Mouse (Mus musculus): ENCODE data around the gene Cct6b.
"Not testable (repeated sequence)": the region's sequence is repeated elsewhere in the genome, so short reads cannot be mapped to it uniquely, and the experiment has no call there.

Cct6b gene

GRCm38 (mm10) chr11:82699865-82700410 is 64.2 kb downstream of the Cct6b start:
- no peak for DNase-seq (ENCODE audit: low spot score in 2 of 2)

- no peak for DNase-seq (ENCODE audit: low spot score in 2 of 2)
These were observed 68.2 kb downstream of the Cct6b start for GRCm38 (mm10) chr11:82695930-82696329.

GRCm38 (mm10) chr11:82694947-82695346 is 69.2 kb downstream of the Cct6b start:
- not testable (repeated sequence) for DNase-seq (ENCODE audit: low spot score in 2 of 2)

GRCm38 (mm10) chr11:82692668-82693067 is 71.5 kb downstream of the Cct6b start:
- no peak for DNase-seq (ENCODE audit: low spot score in 2 of 2)

- no peak for DNase-seq (ENCODE audit: low spot score in 2 of 2)
These were observed 73.6 kb downstream of the Cct6b start for GRCm38 (mm10) chr11:82690476-82690875.

- DNase-seq (ENCODE audit: low spot score in 2 of 2) = no peak
These were observed 76.5 kb downstream of the Cct6b start for GRCm38 (mm10) chr11:82687668-82688067.

- DNase-seq (ENCODE audit: low spot score in 2 of 2) = no peak
These were observed 79.4 kb downstream of the Cct6b start for GRCm38 (mm10) chr11:82684676-82685075.

GRCm38 (mm10) chr11:82683765-82684505 is 80.2 kb downstream of the Cct6b start:
- DNase-seq (ENCODE audit: low spot score in 2 of 2) = peak in 1 of 2 experiments; percentile 27

GRCm38 (mm10) chr11:82678561-82678960 is 85.6 kb downstream of the Cct6b start:
- DNase-seq (ENCODE audit: low spot score in 2 of 2) = peak; percentile 36

All from spleen, postnatal 36 days (tissue).